Mouse (Mus musculus) forebrain, embryonic 15.5 days (tissue): ENCODE results near the gene Gpm6a. TPM values are rescaled to one million over a fixed set of nuclear protein-coding genes. Genes with fewer than 3 reads are reported as not detected.

Source experiments
- ATAC-seq: fragments of 200-750 bp; cut with Nextera tagmentation; replicated peaks from 2 replicates; pipeline ENCODE4 v1.8.0; 2017; ENCODE audit warnings: mild to moderate bottlenecking, moderate TSS enrichment, moderate library complexity
- H3K27ac ChIP-seq: fragments of 300-500 bp; sonication (generic); replicated peaks from 2 replicates; pipeline ENCODE4 v1.5.1; 2015; ENCODE audit warnings: mild to moderate bottlenecking, inconsistent platforms
- H3K27me3 ChIP-seq: fragments of 300-500 bp; sonication (generic); 2 replicates; pipeline ENCODE4 v1.6.1; 2015; ENCODE audit warnings: inconsistent platforms
- H3K36me3 ChIP-seq: fragments of 300-500 bp; sonication (generic); 2 replicates; pipeline ENCODE4 v1.6.1; 2015; ENCODE audit warnings: mild to moderate bottlenecking, inconsistent platforms
- H3K4me1 ChIP-seq: fragments of 300-500 bp; sonication (generic); 2 replicates; pipeline ENCODE4 v1.6.1; 2015; ENCODE audit warnings: inconsistent platforms
- H3K4me2 ChIP-seq: fragments of 300-500 bp; sonication (generic); replicated peaks from 2 replicates; pipeline ENCODE4 v1.6.1; 2015; ENCODE audit warnings: mild to moderate bottlenecking, inconsistent platforms
- H3K4me3 ChIP-seq: fragments of 300-500 bp; sonication (generic); 2 replicates; pipeline ENCODE4 v1.5.1; 2015; ENCODE audit warnings: mild to moderate bottlenecking, inconsistent platforms
- H3K9ac ChIP-seq: fragments of 300-500 bp; sonication (generic); replicated peaks from 2 replicates; pipeline ENCODE4 v1.6.1; 2015; ENCODE audit warnings: mild to moderate bottlenecking, inconsistent platforms
- H3K9me3 ChIP-seq: fragments of 300-500 bp; sonication (generic); 2 replicates; pipeline ENCODE4 v1.6.1; 2016; ENCODE audit warnings: inconsistent platforms
- WGBS: fragments of 180-500 bp; shearing (Covaris S2); methylation state at CpG from one replicate; pipeline ENCODE4 v1.1.7; 2015; ENCODE audit warnings: mixed read lengths; 5-methylcytosine and 5-hydroxymethylcytosine counted together
- polyA plus RNA-seq: library from polyadenylated mRNA; unstranded; fragments of >200 nt; fragmentation: Nextera tagmentation; extraction: Ambion mirVana; gene quantifications from 2 replicates; pipeline ENCODE4 v1.2.1, GENCODE M21; 2015

The Gpm6a gene
- polyA plus RNA-seq, 1 experiment from 2014 or later = 667 TPM

DNA sequence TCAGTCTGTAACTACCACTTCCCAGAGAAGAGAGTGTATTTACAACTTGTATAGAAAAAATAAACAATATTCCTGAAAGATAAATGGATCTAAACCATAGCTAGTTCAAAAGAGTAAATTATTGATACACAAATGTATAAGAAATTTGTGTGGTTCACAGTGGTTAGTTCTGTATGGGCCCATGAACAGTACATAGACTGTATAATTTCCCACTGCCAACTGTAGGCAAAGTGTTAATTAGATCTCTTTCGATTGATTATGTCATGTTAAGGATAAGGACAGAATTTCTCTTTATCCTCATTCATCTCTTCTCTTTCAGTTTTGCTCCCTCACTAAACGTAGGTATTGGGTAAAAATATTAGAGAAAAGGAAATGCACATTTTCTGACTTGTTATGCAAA lies 148.4 kb downstream of the Gpm6a start:
- Histone ChIP-seq H3K9ac (no peak overlapping the region), H3K36me3 (no peaks in the 10 kb centered on the region), H3K27me3 (no peaks in the 10 kb centered on the region), H3K27ac (peak overlapping the region; percentile 48; the same call in 1 of the 2 replicates), H3K4me3 (no peak overlapping the region), H3K9me3 (no peaks in the 10 kb centered on the region), H3K4me1 (0 out of 2 replicates have a peak, but pooled peaks cover 3% of the 10 kb centered on the region), H3K4me2 (no peak overlapping the region)
- 51% methylated on average over 2 of the region's 2 CpGs for WGBS
- 0 out of 2 replicates have a peak, but pooled peaks have one; percentile 41 for ATAC-seq

DNA sequence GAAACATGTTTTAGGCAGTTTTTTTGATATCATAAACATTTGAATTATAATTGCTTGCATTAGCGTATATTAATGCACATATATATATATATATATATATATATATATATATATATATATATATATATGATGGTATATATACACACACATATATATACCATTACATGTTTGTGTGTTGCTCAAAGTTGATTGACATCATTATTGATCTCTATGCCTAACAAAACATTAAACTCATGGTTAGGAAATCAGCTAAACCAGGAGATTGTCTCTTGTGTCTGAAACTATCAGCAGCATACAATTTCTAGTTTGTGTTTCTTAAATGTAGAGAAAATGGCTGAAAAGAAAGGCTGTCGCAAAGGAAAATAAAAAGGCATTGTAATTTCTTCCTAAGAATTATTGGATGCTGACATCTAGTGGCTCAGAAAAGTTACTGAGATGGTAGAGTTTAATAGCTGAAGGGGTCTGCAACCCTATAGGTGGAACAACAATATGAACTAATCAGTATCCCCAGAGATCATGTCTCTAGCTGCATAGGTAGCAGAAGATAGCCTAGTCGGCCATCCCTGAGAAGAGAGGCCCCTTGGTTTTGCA lies 149.3 kb downstream of the Gpm6a start:
- H3K27ac ChIP-seq = no peak overlapping the region
- H3K4me3 ChIP-seq = no peak overlapping the region
- H3K36me3 ChIP-seq = no peaks in the 10 kb centered on the region
- H3K9me3 ChIP-seq = no peaks in the 10 kb centered on the region
- H3K4me2 ChIP-seq = no peak overlapping the region
- ATAC-seq = peak; percentile 57
- 0 out of 2 replicates have a peak, but pooled peaks cover 3% of the 10 kb centered on the region for H3K4me1 ChIP-seq
- no peak overlapping the region for H3K9ac ChIP-seq
- WGBS = 39% methylated on average over 3 of the region's 3 CpGs
- no peaks in the 10 kb centered on the region for H3K27me3 ChIP-seq

Other genes starting within 250 kb of the Gpm6a start
- 14.9 and 16.4 TPM in 2 replicates for gene Wdr17, start 67.7 kb upstream of the Gpm6a start, polyA plus RNA-seq